Mouse (Mus musculus): ENCODE data around the gene Nbas. TPM values are rescaled to one million over a fixed set of nuclear protein-coding genes. Genes with fewer than 3 reads are reported as not detected.

The Nbas gene
- polyA plus RNA-seq, 1 experiment from 2014 or later: 14.6 TPM

- H3K36me3 ChIP-seq: peaks cover 24% of the 10 kb centered on the region
- H3K9me3 ChIP-seq: no peaks in the 10 kb centered on the region
- H3K4me3 ChIP-seq: no peak overlapping the region
- no peak overlapping the region for H3K27ac ChIP-seq
- H3K4me1 ChIP-seq: no peaks in the 10 kb centered on the region
- no peak overlapping the region for H3K4me2 ChIP-seq
- no peak overlapping the region for H3K9ac ChIP-seq
- no peak for ATAC-seq (ENCODE audit: insufficient number of reproducible peaks, insufficient read depth, low FRiP score, low TSS enrichment, low read depth)
- WGBS: 92% methylated on average over 2 of the region's 2 CpGs
- no peaks in the 10 kb centered on the region for H3K27me3 ChIP-seq
Measured at GRCm38 (mm10) chr12:13313966-13314365, 45.0 kb downstream of the Nbas start.

GRCm38 (mm10) chr12:13314384-13314783, 45.5 kb downstream of the Nbas start:
- H3K27ac ChIP-seq: no peak overlapping the region
- H3K4me1 ChIP-seq: no peaks in the 10 kb centered on the region
- H3K9ac ChIP-seq: no peak overlapping the region
- H3K9me3 ChIP-seq: no peaks in the 10 kb centered on the region
- 81% methylated on average over 3 of the region's 3 CpGs for WGBS
- no peaks in the 10 kb centered on the region for H3K27me3 ChIP-seq
- H3K4me3 ChIP-seq: no peak overlapping the region
- H3K4me2 ChIP-seq: no peak overlapping the region
- peaks cover 24% of the 10 kb centered on the region for H3K36me3 ChIP-seq
- ATAC-seq (ENCODE audit: insufficient number of reproducible peaks, insufficient read depth, low FRiP score, low TSS enrichment, low read depth): no peak

GRCm38 (mm10) chr12:13315081-13315480, 46.1 kb downstream of the Nbas start:
- ATAC-seq (ENCODE audit: insufficient number of reproducible peaks, insufficient read depth, low FRiP score, low TSS enrichment, low read depth): no peak
- WGBS: 94% methylated on average over 1 of the region's 1 CpGs

GRCm38 (mm10) chr12:13342535-13342934, 73.6 kb downstream of the Nbas start:
- H3K9me3 ChIP-seq: no peaks in the 10 kb centered on the region
- H3K27me3 ChIP-seq: no peaks in the 10 kb centered on the region
- no peak overlapping the region for H3K4me2 ChIP-seq
- 90% methylated on average over 5 of the region's 5 CpGs for WGBS
- H3K36me3 ChIP-seq: peaks cover 11% of the 10 kb centered on the region
- H3K9ac ChIP-seq: no peak overlapping the region
- no peak overlapping the region for H3K27ac ChIP-seq
- H3K4me3 ChIP-seq: no peak overlapping the region
- no peaks in the 10 kb centered on the region for H3K4me1 ChIP-seq
- no peak for ATAC-seq (ENCODE audit: insufficient number of reproducible peaks, insufficient read depth, low FRiP score, low TSS enrichment, low read depth)

More at GRCm38 (mm10) chr12:13315081-13315480, 46.1 kb downstream of the Nbas start:
- Histone ChIP-seq H3K9me3 (no peaks in the 10 kb centered on the region), H3K36me3 (peaks cover 21% of the 10 kb centered on the region), H3K9ac (no peak overlapping the region), H3K27me3 (no peaks in the 10 kb centered on the region), H3K27ac (no peak overlapping the region), H3K4me3 (no peak overlapping the region), H3K4me2 (no peak overlapping the region), H3K4me1 (no peaks in the 10 kb centered on the region)

GRCm38 (mm10) chr12:13356201-13356600, 87.3 kb downstream of the Nbas start:
- H3K9me3 ChIP-seq: no peaks in the 10 kb centered on the region
- no peak for ATAC-seq (ENCODE audit: insufficient number of reproducible peaks, insufficient read depth, low FRiP score, low TSS enrichment, low read depth)
- 93% methylated on average over 10 of the region's 10 CpGs for WGBS

GRCm38 (mm10) chr12:13356769-13357168, 87.8 kb downstream of the Nbas start:
- WGBS: 87% methylated on average over 7 of the region's 7 CpGs
- H3K27ac ChIP-seq: no peak overlapping the region
- H3K4me2 ChIP-seq: no peak overlapping the region
- no peaks in the 10 kb centered on the region for H3K27me3 ChIP-seq
- no peaks in the 10 kb centered on the region for H3K4me1 ChIP-seq
- no peak overlapping the region for H3K9ac ChIP-seq
- peaks cover 27% of the 10 kb centered on the region for H3K36me3 ChIP-seq
- H3K4me3 ChIP-seq: no peak overlapping the region
- no peaks in the 10 kb centered on the region for H3K9me3 ChIP-seq
- no peak for ATAC-seq (ENCODE audit: insufficient number of reproducible peaks, insufficient read depth, low FRiP score, low TSS enrichment, low read depth)

More at GRCm38 (mm10) chr12:13356201-13356600, 87.3 kb downstream of the Nbas start:
- no peak overlapping the region for H3K27ac ChIP-seq
- no peak overlapping the region for H3K9ac ChIP-seq
- H3K4me3 ChIP-seq: no peak overlapping the region
- H3K4me1 ChIP-seq: no peaks in the 10 kb centered on the region
- no peak overlapping the region for H3K4me2 ChIP-seq
- H3K27me3 ChIP-seq: no peaks in the 10 kb centered on the region
- H3K36me3 ChIP-seq: peaks cover 25% of the 10 kb centered on the region

GRCm38 (mm10) chr12:13357229-13357628, 88.3 kb downstream of the Nbas start:
- H3K4me1 ChIP-seq: no peaks in the 10 kb centered on the region
- no peaks in the 10 kb centered on the region for H3K9me3 ChIP-seq
- H3K9ac ChIP-seq: no peak overlapping the region
- no peak overlapping the region for H3K27ac ChIP-seq
- H3K4me3 ChIP-seq: no peak overlapping the region
- no peak overlapping the region for H3K4me2 ChIP-seq
- 91% methylated on average over 5 of the region's 5 CpGs for WGBS
- H3K27me3 ChIP-seq: no peaks in the 10 kb centered on the region
- H3K36me3 ChIP-seq: peaks cover 31% of the 10 kb centered on the region
- no peak for ATAC-seq (ENCODE audit: insufficient number of reproducible peaks, insufficient read depth, low FRiP score, low TSS enrichment, low read depth)

- H3K4me3 ChIP-seq: no peak overlapping the region
- no peaks in the 10 kb centered on the region for H3K27me3 ChIP-seq
- no peak overlapping the region for H3K4me2 ChIP-seq
- no peaks in the 10 kb centered on the region for H3K9me3 ChIP-seq
- no peak for ATAC-seq (ENCODE audit: insufficient number of reproducible peaks, insufficient read depth, low FRiP score, low TSS enrichment, low read depth)
- no peak overlapping the region for H3K27ac ChIP-seq
- H3K36me3 ChIP-seq: peaks cover 44% of the 10 kb centered on the region
- no peak overlapping the region for H3K9ac ChIP-seq
- no peaks in the 10 kb centered on the region for H3K4me1 ChIP-seq
- WGBS: 71% methylated on average over 4 of the region's 4 CpGs
Measured at GRCm38 (mm10) chr12:13358849-13359248, 89.9 kb downstream of the Nbas start.

- H3K27me3 ChIP-seq: no peaks in the 10 kb centered on the region
- WGBS: 65% methylated on average over 7 of the region's 7 CpGs
Measured at GRCm38 (mm10) chr12:13360183-13360811, 91.4 kb downstream of the Nbas start.

GRCm38 (mm10) chr12:13381580-13381979, 112.6 kb downstream of the Nbas start:
- Histone ChIP-seq H3K4me1 (no peaks in the 10 kb centered on the region), H3K27ac (no peak overlapping the region), H3K4me2 (no peak overlapping the region), H3K4me3 (no peak overlapping the region), H3K27me3 (no peaks in the 10 kb centered on the region), H3K9ac (no peak overlapping the region), H3K9me3 (no peaks in the 10 kb centered on the region), H3K36me3 (peaks cover 5% of the 10 kb centered on the region; the same call in 1 of the 2 replicates)
- ATAC-seq (ENCODE audit: insufficient number of reproducible peaks, insufficient read depth, low FRiP score, low TSS enrichment, low read depth): no peak
- WGBS: 95% methylated on average over 7 of the region's 7 CpGs

More at GRCm38 (mm10) chr12:13360183-13360811, 91.4 kb downstream of the Nbas start:
- no peak overlapping the region for H3K4me2 ChIP-seq
- H3K36me3 ChIP-seq: peaks cover 44% of the 10 kb centered on the region
- H3K27ac ChIP-seq: no peak overlapping the region
- no peaks in the 10 kb centered on the region for H3K9me3 ChIP-seq
- ATAC-seq (ENCODE audit: insufficient number of reproducible peaks, insufficient read depth, low FRiP score, low TSS enrichment, low read depth): no peak
- H3K9ac ChIP-seq: no peak overlapping the region
- H3K4me1 ChIP-seq: no peaks in the 10 kb centered on the region
- no peak overlapping the region for H3K4me3 ChIP-seq

GRCm38 (mm10) chr12:13382046-13382445, 113.1 kb downstream of the Nbas start:
- no peaks in the 10 kb centered on the region for H3K4me1 ChIP-seq
- no peak overlapping the region for H3K9ac ChIP-seq
- H3K9me3 ChIP-seq: no peaks in the 10 kb centered on the region
- ATAC-seq (ENCODE audit: insufficient number of reproducible peaks, insufficient read depth, low FRiP score, low TSS enrichment, low read depth): no peak
- H3K36me3 ChIP-seq: peaks cover 5% of the 10 kb centered on the region; the same call in 1 of the 2 replicates
- H3K4me2 ChIP-seq: no peak overlapping the region
- no peak overlapping the region for H3K4me3 ChIP-seq
- no peaks in the 10 kb centered on the region for H3K27me3 ChIP-seq
- no peak overlapping the region for H3K27ac ChIP-seq

- no peak overlapping the region for H3K27ac ChIP-seq
- WGBS: 75% methylated on average over 1 of the region's 1 CpGs
- H3K4me1 ChIP-seq: no peaks in the 10 kb centered on the region
- no peak overlapping the region for H3K4me3 ChIP-seq
- no peak for ATAC-seq (ENCODE audit: insufficient number of reproducible peaks, insufficient read depth, low FRiP score, low TSS enrichment, low read depth)
- H3K27me3 ChIP-seq: no peaks in the 10 kb centered on the region
- no peak overlapping the region for H3K4me2 ChIP-seq
- peaks cover 14% of the 10 kb centered on the region for H3K36me3 ChIP-seq
- H3K9ac ChIP-seq: no peak overlapping the region
- H3K9me3 ChIP-seq: no peaks in the 10 kb centered on the region
Measured at GRCm38 (mm10) chr12:13389644-13390043, 120.7 kb downstream of the Nbas start.

Measured in embryonic facial prominence, embryonic 13.5 days (tissue).